Mouse (Mus musculus) bone marrow macrophage, adult 2 months (primary cell): ENCODE measurements at regions not wholly inside any gene's neighbourhood (a gene's known extent, or its start where the extent isn't known, plus 50 kb on each side); places are given as distances from the start of the nearest gene placed in this dataset.

Source experiments
- CTCF ChIP-seq: IDR thresholded peaks from 2 replicates; pipeline ENCODE4 v1.5.1; 2012; ENCODE audit warnings: low read depth, mild to moderate bottlenecking, low read length, moderate library complexity
- POLR2A ChIP-seq: IDR thresholded peaks from 2 replicates; pipeline ENCODE4 v1.6.1; 2012; ENCODE audit warnings: mild to moderate bottlenecking, low read depth, low read length, borderline replicate concordance

DNA sequence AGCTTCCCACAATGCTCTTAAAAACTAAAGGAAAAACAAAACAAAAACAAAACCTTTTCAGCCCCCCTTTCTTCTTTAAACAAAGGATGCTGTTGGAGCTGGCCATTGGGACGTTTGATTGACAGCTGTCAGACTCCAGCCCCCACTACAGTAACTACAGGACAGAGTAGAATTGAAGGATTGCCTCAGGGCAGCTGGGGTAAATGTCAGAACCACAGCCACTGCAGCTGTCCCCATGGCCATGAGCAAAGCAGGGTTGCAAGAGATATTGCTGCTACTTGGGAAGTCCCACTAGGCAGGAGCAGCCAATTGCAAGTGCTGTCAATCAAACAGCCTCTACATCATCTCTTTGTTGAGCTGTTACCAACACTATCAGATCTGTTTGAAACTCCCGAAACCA lies 911.8 kb downstream of the Fam19a2 start:
- TF ChIP-seq POLR2A (no peak), CTCF (no peak)
